Mouse (Mus musculus) liver, embryonic 14.5 days (tissue): Measurements from ENCODE around the gene Rabggtb.

ENCODE experiments used
- CTCF ChIP-seq: IDR thresholded peaks from 2 replicates; pipeline ENCODE4 v1.5.1; 2016; ENCODE audit warnings: antibody characterized with exemption, low read depth, control low read depth
- EP300 ChIP-seq: IDR thresholded peaks from 2 replicates; pipeline ENCODE4 v1.6.1; 2016; ENCODE audit warnings: antibody characterized with exemption, low read depth

GRCm38 (mm10) chr3:153911882-153912440 is 848 bp downstream of the Rabggtb start:
- TF ChIP-seq CTCF (no peak), EP300 (no peak)
